Mouse (Mus musculus): ENCODE measurements around the gene Gpr12.
A peak's percentile ranks its signal among the peaks of the same experiment; 100 is the strongest.
"Not testable (repeated sequence)": the region's sequence is repeated elsewhere in the genome, so short reads cannot be mapped to it uniquely, and the experiment has no call there.

The Gpr12 gene

DNA sequence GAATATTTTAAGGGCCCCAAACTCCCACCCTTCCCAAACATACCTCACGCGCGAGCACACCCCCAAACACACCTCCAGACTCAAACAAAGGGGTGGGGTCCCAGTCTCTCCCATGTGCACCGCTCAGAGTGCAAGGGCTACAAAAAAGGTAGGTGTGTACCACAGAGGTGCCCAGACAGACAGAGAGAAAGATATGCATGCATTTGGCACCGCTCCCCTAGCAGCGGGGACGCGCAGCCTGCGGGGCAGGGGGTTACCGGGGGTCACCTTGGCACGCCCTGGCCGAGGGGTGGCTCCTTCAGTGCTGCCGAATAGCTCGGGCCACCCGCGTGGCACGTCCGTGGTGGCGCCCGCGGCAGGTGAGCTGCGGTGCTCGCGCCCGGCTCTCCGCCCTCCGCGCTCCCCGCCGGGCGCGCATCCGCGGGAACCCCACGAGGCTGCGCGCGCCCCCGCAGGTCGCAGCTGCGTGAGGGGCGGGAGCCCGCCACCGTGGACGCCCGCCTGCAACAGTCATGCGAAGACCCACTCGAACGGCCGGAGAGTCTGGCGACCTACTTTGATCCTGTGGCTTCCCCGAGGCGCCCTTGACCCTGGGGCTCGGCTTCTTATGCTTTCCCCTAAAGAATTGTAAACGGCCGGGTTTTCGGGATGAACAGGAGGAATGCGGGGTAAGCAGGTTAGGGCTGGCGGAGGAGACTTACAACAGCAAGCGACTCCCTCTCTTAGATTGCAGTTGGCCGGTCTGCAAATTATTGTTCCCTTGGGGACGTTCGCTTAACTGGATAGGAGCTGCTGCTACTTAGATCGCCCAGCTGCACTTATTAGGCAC is at the start of gene Gpr12:
TSS of gene Gpr12 (minus strand) at position 762 of the 829 bp plus-strand sequence.
- no peak for DNase-seq (ENCODE audit: low read depth)

DNA sequence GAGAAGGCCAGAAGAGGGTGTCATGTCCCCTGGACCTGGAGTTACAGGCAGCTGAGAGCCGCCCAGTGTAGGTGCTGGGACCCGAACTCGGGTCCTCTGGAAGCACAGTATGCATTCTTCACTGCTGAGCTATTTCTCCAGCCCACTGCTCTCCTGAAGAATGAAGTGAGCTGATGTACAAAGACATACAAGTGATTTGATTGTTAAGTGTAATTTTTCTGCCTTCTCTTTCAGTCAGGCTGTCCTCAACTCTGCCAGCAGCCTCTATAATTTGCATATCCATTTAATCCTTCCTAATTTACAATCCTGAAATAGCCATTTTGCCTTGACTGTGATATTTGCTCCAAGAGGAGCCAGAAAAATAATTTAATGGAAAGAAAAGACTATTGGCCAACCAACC is 46.6 kb upstream of the Gpr12 start:
- DNase-seq (ENCODE audit: low read depth): no peak

DNA sequence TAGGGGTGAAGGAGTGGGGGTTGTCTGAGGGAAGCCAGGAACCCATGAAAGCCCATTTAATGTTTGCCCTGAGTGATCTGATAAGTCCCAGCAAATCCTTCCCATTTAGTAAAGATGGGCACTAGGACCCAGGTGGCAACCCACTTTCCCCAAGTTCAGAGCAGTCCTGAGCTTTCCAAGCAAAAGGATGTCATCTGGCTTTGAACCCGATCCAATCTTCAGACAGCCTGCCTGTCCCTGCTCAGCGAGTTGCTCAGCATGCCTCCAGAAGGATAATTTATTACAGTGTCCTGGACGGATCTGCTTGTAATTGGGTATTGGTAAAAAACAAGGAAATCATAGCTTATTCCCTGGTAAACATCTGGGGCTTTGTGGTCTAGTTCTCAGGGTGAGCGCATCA is 45.9 kb upstream of the Gpr12 start:
- no peak for DNase-seq (ENCODE audit: low read depth)

DNA sequence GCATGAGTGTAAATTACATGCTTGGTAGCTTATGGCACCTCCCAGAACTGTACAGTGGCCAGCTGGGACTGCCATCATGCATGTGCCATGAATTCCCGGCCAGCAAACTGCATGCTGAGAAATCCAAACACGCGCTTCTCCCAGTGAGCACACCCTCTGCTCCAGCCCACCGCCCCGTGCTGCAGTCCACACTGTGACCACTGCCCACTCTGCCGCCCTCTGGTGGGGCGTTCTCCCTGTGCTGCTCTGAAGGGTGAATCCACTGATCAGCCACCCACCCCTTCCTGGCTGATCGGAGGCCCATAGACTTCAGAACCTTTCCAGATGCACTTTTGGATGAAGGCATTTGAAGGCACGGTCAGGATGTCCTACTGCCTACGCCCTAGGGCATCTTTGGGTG is 44.6 kb upstream of the Gpr12 start:
- DNase-seq (ENCODE audit: low read depth): no peak

DNA sequence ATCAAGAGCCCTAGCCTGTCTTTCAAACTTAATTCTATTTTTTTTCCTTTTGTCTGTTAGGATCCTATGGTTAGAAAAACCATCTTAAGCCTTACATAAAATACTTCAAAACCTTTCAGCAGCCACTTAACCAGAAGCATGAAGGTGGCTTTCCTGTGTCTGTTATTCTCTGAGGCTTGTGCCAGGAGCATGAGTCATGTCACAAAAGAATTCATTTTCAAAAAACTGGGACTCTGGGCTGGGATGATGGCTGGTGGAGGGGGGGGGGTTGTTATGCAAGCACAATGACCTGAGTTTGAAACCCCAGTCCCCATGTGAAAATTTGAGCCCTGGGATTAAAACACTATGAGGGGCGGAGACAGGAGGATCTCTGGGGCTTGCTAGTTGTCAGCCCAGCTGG is 43.8 kb upstream of the Gpr12 start:
- no peak for DNase-seq (ENCODE audit: low read depth)

DNA sequence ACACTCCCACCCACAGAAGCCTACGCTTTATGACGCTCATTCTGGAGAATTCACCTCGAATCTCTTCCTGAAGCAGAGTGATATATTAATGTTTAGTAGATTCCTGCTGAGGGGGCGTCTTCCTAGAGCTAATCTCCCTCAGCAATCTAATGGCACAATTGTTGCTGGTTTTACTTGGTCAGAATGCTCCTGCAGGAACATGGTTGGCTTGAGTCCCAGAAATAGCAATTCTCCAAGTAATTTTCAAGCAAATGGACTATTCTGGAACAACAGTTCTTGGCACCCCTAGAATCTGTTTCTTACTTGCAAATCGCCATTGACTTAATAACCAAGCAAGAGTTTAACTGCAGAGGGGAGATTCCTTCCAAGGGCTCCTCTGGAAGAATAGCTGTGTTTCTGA is 42.9 kb upstream of the Gpr12 start:
- DNase-seq (ENCODE audit: low read depth): peak; percentile 34

DNA sequence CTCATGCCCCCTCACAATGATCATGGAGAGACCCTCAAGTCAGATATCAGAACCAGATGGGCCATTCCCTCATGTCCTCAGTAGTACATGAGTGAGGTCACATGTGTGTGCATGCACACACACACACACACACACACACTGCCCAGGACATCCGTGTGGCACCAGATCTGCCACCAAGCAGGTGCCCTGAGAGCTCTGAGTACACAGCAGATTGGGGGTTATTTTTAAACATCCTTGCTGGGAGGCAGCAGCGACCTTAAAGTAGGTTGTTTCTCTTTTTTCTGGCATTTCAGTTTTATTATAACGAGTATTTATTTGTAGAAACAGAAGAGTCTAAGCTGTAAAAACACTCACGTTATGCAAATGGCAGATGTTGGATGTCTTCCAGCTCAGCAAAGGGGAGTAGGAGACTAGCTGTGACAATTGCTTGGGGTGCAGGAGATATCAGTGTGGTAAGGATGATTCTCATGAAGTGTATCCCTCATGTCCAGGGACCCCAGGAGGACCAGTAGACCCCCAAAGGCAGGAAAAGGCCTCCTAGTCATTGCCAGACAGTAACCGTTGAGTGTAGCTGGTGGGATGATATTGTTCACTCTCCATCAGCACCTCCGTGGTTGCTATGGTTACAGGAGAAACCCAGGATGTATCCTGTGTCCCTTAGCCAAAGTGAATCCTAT is 40.7 kb upstream of the Gpr12 start:
- DNase-seq (ENCODE audit: low read depth): no peak

DNA sequence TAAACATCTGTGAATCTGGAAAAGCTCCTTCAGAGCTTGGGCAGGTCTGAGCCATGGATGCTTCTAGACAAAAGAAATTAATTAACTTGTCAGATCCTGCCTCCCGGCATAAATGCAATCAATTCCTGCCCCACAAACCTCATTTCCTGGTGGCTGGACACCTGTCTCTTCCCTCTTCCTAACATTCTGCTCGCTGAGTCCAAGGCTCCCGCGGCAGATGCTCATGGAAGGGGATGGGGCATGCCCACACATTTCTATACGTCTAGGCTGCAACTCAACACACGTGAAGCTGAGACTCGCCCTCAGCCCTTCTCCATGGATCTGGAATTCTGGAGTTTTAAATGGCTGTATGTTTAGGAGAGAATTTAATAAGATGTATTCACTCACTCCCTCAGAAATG is 26.8 kb upstream of the Gpr12 start:
- DNase-seq (ENCODE audit: low read depth): no peak

DNA sequence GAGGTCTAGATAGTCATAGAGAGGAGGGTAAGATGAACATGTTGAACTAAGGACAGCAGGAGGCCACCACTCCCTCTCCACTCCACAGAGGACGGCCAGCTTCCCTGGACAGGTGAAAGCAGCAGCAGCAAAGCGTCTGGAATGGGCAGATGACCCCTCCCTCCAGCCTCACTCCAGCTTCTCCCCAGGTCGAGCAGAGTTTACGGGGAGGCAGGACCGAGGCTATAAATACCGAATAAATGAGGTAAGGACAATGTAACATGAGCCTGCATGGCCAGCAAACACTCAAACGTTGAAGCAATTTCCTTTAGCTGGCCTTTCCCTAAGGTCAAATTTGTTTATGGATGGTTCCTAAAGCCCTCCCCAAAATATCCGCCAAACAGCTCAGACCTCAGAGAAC is 26.0 kb upstream of the Gpr12 start:
- no peak for DNase-seq (ENCODE audit: low read depth)

DNA sequence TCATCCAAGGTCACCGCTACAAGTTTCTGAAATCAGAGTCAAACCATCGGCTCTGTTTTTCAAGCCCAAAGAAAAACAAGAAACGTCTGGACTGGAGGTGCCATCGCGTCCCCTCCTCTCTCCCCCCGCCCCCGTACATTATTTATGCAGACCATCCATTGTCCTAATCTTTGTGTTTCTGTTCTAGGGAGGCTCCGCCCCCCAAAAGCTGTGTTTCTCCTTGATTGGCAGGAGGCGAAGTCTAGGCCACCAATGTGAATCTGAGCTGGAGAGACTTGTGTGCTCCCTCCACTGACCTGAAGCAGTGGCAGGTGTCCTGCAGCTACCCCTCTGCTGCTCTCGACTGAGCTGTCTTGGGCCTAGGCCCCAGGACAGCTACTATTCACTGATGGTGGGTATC is 24.6 kb upstream of the Gpr12 start:
- DNase-seq (ENCODE audit: low read depth): no peak

DNA sequence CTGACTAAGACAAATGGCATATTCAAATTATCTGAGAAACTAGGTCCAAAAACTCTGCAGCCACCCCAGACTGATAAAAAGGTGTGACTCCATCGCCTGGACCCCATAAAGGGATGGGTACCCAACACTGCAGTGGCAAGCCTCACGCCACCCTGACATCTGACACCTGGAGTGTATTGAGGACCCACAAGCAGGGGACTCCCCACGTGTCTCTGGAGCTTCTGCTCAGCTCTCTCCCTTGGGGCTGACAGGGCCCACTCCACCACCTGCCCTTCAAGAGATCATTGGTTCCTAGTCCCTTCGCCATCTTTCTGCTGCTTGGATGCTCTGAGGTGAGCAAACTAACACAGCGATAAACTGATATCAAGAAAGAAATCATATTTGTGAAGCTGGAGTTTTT is 22.8 kb upstream of the Gpr12 start:
- DNase-seq (ENCODE audit: low read depth): no peak

DNA sequence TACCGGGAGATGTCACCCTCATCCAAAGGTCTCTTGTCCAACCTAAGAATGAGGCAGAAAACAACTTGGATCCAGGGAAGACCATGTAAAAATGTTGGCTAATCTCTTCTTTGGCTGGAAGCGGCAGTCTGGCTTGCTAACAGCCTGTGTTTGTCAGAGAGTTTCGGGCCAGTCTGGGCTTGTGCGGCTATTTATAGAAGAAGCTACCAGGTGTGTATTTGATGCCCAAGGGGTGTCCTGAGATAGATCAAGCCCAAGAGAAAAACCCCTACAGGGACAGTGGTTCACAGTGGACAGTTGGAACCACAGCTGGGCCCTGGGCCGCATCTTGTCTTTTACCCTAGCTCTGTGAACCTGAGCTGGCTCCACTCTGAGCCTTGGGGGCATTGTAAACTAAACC is 21.9 kb upstream of the Gpr12 start:
- DNase-seq (ENCODE audit: low read depth): no peak

DNA sequence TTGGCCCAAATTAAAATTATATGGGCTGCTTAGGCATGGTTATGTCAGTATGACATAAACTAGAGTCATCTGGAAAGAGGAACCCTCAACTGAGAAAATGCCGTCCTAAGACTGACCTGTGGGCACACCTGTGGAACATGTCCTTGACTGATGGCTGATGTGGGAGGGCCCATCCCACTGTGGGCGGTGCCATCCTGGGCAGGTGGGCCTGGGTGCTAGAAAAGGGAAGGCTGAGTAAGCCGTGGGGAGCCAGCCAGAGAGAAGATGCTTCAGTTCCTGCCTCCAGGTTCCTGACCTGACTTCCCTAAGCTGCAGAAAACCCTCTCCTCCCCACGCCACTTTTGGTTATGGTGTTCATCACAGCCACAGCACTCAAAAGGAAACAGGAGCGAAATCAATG is 21.2 kb upstream of the Gpr12 start:
- DNase-seq (ENCODE audit: low read depth): no peak

DNA sequence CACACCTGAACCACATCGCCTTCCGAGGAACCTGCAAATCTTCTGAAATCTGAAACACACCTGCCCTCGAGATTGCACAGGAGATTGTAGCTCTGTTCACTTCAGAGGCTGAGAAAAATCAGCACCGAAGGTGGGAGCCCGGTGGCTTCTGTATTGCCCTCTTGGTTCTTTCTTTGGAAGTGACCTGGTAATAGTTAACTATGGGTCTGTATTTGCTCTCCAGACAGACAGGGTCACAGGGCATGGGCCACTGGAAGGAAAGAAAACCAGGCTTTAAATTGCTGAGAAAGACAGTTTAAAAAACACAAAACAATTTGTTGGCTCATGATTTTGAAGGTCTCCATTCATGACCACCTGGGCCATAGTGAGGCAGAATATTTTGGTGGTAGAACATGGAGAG is 14.9 kb upstream of the Gpr12 start:
- DNase-seq (ENCODE audit: low read depth): no peak

DNA sequence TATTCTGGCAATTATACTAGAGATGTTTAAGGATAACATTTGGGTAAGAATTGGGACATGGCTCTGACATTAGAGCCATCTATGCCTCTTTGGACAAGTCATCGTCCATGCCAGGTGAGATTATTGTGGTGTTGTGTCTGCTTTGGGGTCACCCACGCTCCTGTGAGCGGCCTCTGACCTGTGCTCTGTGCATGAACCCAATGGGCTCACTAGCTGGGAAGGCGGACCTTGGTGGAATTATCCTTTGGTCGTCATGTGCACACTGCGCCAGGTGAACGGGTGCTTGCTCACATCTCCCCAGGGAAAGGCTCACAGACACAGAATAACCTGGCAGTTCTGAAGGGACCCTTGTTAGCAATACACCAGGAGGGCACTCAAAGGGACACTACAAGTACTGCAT is 14.2 kb upstream of the Gpr12 start:
- DNase-seq (ENCODE audit: low read depth): not testable (repeated sequence)

DNA sequence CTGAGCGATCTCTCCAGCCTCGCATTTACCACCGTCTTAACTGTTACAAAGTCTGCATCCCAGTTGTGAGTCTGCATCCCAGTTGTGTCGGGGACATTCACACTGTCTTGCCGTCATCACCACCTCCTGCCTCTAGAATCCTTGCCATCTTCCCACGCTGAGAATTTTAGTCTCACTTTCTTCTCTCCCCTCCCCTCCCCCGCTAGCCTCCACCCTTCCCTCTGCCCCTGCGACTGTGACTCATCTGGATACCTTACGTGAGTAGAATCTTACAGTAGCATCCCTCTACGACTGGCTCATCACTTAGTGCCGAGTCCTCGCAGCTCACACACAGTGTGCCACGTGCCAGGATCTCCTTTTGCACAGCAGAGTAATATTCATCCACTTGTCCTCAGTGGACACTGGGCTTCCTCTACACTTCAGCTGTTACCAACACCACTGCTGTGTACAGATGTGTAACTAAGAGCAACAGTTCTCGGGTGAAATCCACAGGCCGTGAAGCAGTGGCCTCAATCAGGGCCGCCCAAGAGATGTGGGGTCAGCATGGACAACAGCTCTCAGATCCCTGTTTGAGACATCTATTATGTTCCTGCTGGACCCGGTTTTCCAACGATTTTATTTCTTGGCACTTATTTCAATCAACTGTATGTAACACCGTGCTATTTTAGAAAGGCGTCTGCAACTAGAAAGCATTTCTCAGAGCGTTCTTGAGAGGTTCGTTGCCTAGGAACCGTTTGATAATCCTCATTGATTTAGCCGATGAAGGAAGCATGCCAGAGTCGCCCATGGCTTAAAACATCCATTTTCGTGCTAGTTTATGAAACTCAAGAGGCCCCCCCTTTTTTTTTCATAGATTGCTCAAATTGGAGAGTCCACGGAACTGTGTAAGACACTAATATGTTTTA is 13.4 kb upstream of the Gpr12 start:
- DNase-seq (ENCODE audit: low read depth): no peak

DNA sequence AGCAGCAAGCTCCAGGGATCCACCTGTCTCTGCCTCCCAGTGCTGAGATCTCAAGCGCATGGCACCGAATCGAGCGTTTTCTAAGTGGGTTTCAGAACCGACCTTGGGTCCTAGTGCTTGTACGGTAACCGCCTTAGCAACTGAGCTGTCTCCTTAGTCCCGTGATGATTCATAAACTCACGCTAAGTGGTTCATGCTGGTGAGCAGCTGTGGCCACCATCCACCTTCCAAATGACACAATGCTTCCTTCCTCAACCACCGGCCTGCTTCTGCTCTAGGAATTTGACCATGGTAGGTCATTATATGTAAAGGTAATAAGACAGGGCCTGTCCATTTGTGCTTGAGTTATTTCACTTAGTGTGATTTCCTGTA is 12.4 kb upstream of the Gpr12 start:
- no peak for DNase-seq (ENCODE audit: low read depth)

DNA sequence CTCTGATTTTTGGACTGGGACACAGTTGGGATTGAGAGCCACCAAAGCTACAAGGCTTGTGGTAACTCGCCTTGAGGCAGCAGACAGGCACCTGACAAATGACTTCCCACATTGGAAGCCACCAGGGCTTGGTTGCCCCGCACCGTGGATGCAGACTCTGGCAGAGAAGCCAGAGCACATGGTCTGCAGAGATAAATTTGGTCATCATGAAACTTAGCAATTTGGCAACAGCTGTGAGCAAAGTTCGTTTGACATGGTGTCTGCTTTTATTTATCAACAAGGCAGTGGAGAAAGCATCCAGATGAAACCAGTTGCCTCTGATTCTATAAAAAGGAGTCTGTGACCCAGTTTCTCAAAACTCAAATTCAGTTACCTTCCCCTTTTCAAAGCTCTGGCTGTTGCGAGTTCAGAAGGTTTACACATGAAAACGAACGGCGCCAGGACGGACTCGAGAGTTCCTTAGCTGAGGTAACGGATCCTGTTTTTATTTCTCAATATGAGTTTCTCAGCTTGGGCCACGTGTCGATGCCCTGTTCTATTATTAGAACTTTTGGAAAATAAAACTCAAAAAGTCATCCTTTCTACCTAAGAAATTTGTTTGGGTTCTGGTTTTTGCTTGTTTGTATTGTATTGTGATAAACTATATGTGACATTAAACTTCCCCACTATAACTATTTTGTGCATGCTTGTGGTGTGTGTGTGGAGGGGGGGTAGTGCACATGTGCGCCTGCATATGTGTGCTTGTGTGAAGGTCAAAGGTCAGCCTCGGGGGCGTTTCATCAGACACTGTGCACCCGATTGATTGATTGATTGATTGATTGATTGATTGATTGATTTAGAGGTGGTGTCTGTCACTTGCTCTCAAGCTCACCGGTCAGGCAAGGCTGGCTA is 11.8 kb upstream of the Gpr12 start:
- no peak for DNase-seq (ENCODE audit: low read depth)

DNA sequence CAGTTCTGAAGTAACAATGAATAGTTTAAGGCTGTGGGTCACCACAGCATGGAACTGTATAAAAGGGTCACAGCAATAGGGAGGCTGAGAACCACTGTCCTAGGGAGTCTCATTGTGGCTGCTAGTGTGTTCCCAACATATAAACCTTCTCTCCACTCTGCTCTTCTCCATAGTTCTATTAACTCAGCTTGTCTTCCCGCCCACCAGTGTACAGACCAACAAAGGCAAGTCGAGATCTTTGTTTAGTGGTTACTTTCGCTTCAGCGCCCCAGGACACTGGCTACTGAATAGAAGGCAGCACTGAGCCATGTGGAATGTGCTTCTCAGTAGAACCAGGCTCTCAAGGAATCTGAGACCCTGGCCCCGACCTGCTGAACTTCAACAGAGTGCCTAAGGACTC is 7.5 kb upstream of the Gpr12 start:
- DNase-seq (ENCODE audit: low read depth): no peak

DNA sequence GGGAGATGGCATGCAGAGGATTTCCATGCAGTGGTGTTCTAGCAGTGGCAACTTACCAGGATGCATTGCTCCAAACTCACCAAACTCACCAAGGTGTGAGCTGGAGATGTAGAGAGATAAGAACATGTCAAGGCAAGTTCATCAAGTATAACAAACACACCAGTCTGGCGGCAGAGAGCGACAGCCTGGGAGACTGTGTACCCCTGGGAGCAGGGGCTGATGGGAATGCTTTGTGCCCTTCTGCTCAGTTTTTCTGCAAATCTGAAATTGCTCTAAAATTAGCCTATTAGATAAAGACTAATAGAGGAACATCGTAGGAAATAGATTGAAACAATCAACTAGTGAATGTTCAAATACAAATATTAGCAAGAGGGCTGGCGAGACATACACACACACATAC is 6.6 kb upstream of the Gpr12 start:
- DNase-seq (ENCODE audit: low read depth): no peak

DNA sequence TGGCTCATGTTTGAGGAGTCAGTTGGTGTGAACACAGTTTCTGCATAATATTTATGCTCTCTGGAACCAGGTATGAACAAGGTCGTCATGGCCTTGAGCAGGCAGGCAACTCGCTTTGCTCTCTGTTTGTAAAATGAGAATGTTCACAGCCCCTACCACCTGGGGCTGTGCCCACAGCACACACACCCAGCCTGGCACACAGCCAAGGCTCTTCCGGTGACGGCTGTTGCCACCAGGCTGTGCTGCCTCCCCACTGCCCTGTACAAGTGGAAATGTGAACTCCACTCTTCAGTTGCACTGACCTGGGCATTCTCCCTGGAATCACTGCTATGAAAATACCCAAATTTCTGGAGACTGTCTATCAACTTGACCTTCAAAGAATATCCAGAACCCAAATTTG is 5.9 kb upstream of the Gpr12 start:
- no peak for DNase-seq (ENCODE audit: low read depth)
